Mouse (Mus musculus): ENCODE data around the gene Gm8720. TPM values are rescaled to one million over a fixed set of nuclear protein-coding genes. Genes with fewer than 3 reads are reported as not detected.
"Not testable (repeated sequence)": the region's sequence is repeated elsewhere in the genome, so short reads cannot be mapped to it uniquely, and the experiment has no call there.

The Gm8720 gene
- polyA plus RNA-seq (2014; fragmentation: Nextera tagmentation; extraction: Ambion mirVana) = not detected in 2 replicates

DNA sequence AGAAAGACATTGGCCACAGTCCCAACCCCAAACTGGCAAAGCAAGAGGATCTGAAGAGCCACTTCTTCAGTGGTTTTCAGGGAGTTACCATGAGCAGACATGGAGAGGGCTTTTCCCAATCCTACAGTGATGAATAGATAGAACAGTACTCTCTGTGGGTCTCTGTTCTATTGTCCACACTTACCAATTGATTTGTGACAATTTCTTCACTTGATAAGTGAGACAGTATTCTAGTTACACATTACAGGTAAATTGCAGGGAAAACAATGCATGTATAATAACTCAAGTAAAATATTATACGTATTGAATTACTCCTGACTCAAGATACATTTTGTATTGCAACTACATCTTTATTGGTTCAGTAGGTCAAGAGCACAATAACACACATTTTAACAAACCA lies at the start of gene Gm8720:
Gene Gm8720, minus strand, starts transcription at position 101 of the 400 bp plus-strand sequence.
- not testable (repeated sequence) for H3K4me1 ChIP-seq (ENCODE audit: control insufficient read depth, insufficient read depth, low read length); DNase-seq
- no CpG with 5 or more reads among the region's 1 CpGs for WGBS

DNA sequence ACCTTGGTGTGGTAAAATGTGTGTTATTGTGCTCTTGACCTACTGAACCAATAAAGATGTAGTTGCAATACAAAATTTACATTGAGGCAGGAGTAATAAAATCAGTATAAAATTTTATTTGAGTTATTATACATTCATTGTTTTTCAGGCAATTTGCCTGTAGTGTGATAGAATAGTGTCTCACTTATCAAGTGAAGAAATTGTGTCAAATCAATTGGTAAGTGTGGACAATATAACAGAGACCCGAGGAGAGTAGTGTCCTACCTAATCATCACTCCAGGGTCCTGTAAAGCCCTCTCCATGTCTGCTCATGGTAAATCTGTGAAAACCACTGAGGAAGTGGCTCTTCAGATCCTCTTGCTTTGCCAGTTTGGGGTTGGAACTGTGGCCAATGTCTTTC lies 12.0 kb downstream of the Gm8720 start, which contains the start of gene Vmn1r163:
Gene Vmn1r163, plus strand, starts transcription at position 301 of the 400 bp plus-strand sequence.
- ATAC-seq (ENCODE audit: low FRiP score, low TSS enrichment); H3K4me1 ChIP-seq (ENCODE audit: control insufficient read depth, insufficient read depth, low read length); H3K4me3 ChIP-seq (replicated peaks; ENCODE audit: low read depth, low read length); H3K27me3 ChIP-seq (ENCODE audit: control insufficient read depth, insufficient read depth, low read length); DNase-seq; H3K36me3 ChIP-seq (ENCODE audit: control insufficient read depth, insufficient read depth, low read length); H3K4me2 ChIP-seq (ENCODE audit: low read length); H3K27ac ChIP-seq (replicated peaks; ENCODE audit: low read depth, low read length); H3K9me3 ChIP-seq (ENCODE audit: control insufficient read depth, low read length); H3K9ac ChIP-seq (replicated peaks; ENCODE audit: low read length): not testable (repeated sequence)
- WGBS = no CpG with 5 or more reads among the region's 1 CpGs

More for the DNA sequence above, at the start of gene Gm8720:
- H3K27me3 ChIP-seq (ENCODE audit: control insufficient read depth, insufficient read depth, low read length); H3K9ac ChIP-seq (replicated peaks; ENCODE audit: low read length); H3K4me3 ChIP-seq (replicated peaks; ENCODE audit: low read depth, low read length); H3K36me3 ChIP-seq (ENCODE audit: control insufficient read depth, insufficient read depth, low read length); H3K27ac ChIP-seq (replicated peaks; ENCODE audit: low read depth, low read length); H3K4me2 ChIP-seq (ENCODE audit: low read length); H3K9me3 ChIP-seq (ENCODE audit: control insufficient read depth, low read length); ATAC-seq (ENCODE audit: low FRiP score, low TSS enrichment): not testable (repeated sequence)

DNA sequence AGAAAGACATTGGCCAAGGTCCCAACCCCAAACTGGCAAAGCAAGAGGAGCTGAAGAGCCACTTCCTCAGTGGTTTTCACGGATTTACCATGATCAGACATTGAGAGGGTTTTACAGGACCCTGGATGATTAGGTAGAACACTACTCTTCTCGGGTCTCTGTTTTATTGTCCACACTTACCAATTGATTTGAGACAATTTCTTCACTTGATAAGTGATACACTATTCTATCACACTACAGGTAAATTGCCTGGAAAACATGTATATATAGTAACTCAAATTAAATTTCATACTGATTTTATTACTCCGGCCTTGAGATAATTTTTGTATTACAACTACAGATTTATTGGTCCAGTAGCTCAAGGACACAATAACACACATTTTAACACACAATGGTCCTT lies 47.4 kb downstream of the Gm8720 start, which contains the start of gene Gm4216:
Gene Gm4216, minus strand, starts transcription at position 101 of the 400 bp plus-strand sequence.
- H3K9ac ChIP-seq (replicated peaks; ENCODE audit: low read length); H3K4me1 ChIP-seq (ENCODE audit: control insufficient read depth, insufficient read depth, low read length); DNase-seq; H3K36me3 ChIP-seq (ENCODE audit: control insufficient read depth, insufficient read depth, low read length); H3K4me2 ChIP-seq (ENCODE audit: low read length); H3K9me3 ChIP-seq (ENCODE audit: control insufficient read depth, low read length); ATAC-seq (ENCODE audit: low FRiP score, low TSS enrichment); H3K27ac ChIP-seq (replicated peaks; ENCODE audit: low read depth, low read length); H3K27me3 ChIP-seq (ENCODE audit: control insufficient read depth, insufficient read depth, low read length); H3K4me3 ChIP-seq (replicated peaks; ENCODE audit: low read depth, low read length): not testable (repeated sequence)
- WGBS = no CpG with 5 or more reads among the region's 3 CpGs

Other genes starting within 250 kb of the Gm8720 start
- not detected in 2 replicates for gene Vmn1r159, start 223.9 kb downstream of the Gm8720 start, polyA plus RNA-seq (2014; fragmentation: Nextera tagmentation; extraction: Ambion mirVana)
- gene Vmn1r160, start 196.2 kb downstream of the Gm8720 start, polyA plus RNA-seq (2014; fragmentation: Nextera tagmentation; extraction: Ambion mirVana) = not detected in 2 replicates
- not detected in 2 replicates for gene Gm4214, start 82.8 kb downstream of the Gm8720 start, polyA plus RNA-seq (2014; fragmentation: Nextera tagmentation; extraction: Ambion mirVana)
- not detected in 2 replicates for gene Gm4216, start 47.5 kb downstream of the Gm8720 start, polyA plus RNA-seq (2014; fragmentation: Nextera tagmentation; extraction: Ambion mirVana)
- gene Vmn1r163, start 11.9 kb downstream of the Gm8720 start, polyA plus RNA-seq (2014; fragmentation: Nextera tagmentation; extraction: Ambion mirVana) = not detected in 2 replicates
- gene Gm10662, start 77.0 kb upstream of the Gm8720 start, polyA plus RNA-seq (2014; fragmentation: Nextera tagmentation; extraction: Ambion mirVana) = not detected in 2 replicates
- not detected in 2 replicates for gene Vmn1r165, start 149.9 kb upstream of the Gm8720 start, polyA plus RNA-seq (2014; fragmentation: Nextera tagmentation; extraction: Ambion mirVana)
- gene Vmn1r166, start 184.2 kb upstream of the Gm8720 start, polyA plus RNA-seq (2014; fragmentation: Nextera tagmentation; extraction: Ambion mirVana) = not detected in 2 replicates
- gene Gm6902, start 211.4 kb upstream of the Gm8720 start, polyA plus RNA-seq (2014; fragmentation: Nextera tagmentation; extraction: Ambion mirVana) = not detected in 2 replicates
- not detected in 2 replicates for gene Nlrp4e, start 233.7 kb upstream of the Gm8720 start, polyA plus RNA-seq (2014; fragmentation: Nextera tagmentation; extraction: Ambion mirVana)